Mouse (Mus musculus) hindbrain, embryonic 16.5 days (tissue): Measurements from ENCODE around the gene BC035947. TPM values are rescaled to one million over a fixed set of nuclear protein-coding genes. Genes with fewer than 3 reads are reported as not detected.
"Not testable (repeated sequence)": the region's sequence is repeated elsewhere in the genome, so short reads cannot be mapped to it uniquely, and the experiment has no call there.

Source experiments
- ATAC-seq: fragments of 200-750 bp; cut with Nextera tagmentation; 2 replicates; pipeline ENCODE4 v1.8.0; 2017; ENCODE audit warnings: moderate TSS enrichment, moderate library complexity
- H3K27ac ChIP-seq: fragments of 300-500 bp; sonication (generic); 2 replicates; pipeline ENCODE4 v1.5.1; 2014; ENCODE audit warnings: low read depth, mild to moderate bottlenecking, control low read depth, low read length, moderate library complexity
- H3K27me3 ChIP-seq: fragments of 300-500 bp; sonication (generic); replicated peaks from 2 replicates; pipeline ENCODE4 v1.6.1; 2014; ENCODE audit warnings: low read length; ENCODE audit not compliant: control insufficient read depth, insufficient read depth
- H3K36me3 ChIP-seq: fragments of 300-500 bp; sonication (generic); 2 replicates; pipeline ENCODE4 v1.6.1; 2014; ENCODE audit warnings: mild to moderate bottlenecking, low read length, moderate library complexity, mixed read lengths; ENCODE audit not compliant: control insufficient read depth, insufficient read depth
- H3K4me1 ChIP-seq: fragments of 300-500 bp; sonication (generic); 2 replicates; pipeline ENCODE4 v1.6.1; 2014; ENCODE audit warnings: low read depth, low read length; ENCODE audit not compliant: control insufficient read depth, insufficient read depth
- H3K4me2 ChIP-seq: fragments of 300-500 bp; sonication (generic); 2 replicates; pipeline ENCODE4 v1.6.1; 2014; ENCODE audit warnings: mild to moderate bottlenecking, low read length, control low read depth, moderate library complexity
- H3K4me3 ChIP-seq: fragments of 300-500 bp; sonication (generic); 2 replicates; pipeline ENCODE4 v1.5.1; 2014; ENCODE audit warnings: mild to moderate bottlenecking, low read length, control low read depth, moderate library complexity
- H3K9ac ChIP-seq: fragments of 300-500 bp; sonication (generic); 2 replicates; pipeline ENCODE4 v1.6.1; 2014; ENCODE audit warnings: low read depth, mild to moderate bottlenecking, control low read depth, low read length, moderate library complexity
- H3K9me3 ChIP-seq: fragments of 300-500 bp; sonication (generic); 2 replicates; pipeline ENCODE4 v1.6.1; 2014; ENCODE audit warnings: mild to moderate bottlenecking, low read length, moderate library complexity; ENCODE audit not compliant: control insufficient read depth
- WGBS: fragments of 180-500 bp; shearing (Covaris S2); extraction: QIAGEN DNeasy Blood & Tissue Kit; methylation state at CpG from one replicate; pipeline ENCODE4 v1.1.7; 2014; 5-methylcytosine and 5-hydroxymethylcytosine counted together
- polyA plus RNA-seq: library from polyadenylated mRNA; unstranded; fragments of >200 nt; fragmentation: Nextera tagmentation; extraction: Ambion mirVana; gene quantifications from 2 replicates; pipeline ENCODE4 v1.2.1, GENCODE M21; 2015

BC035947 gene
- polyA plus RNA-seq, 1 experiment from 2014 or later, result 1.2 TPM

DNA sequence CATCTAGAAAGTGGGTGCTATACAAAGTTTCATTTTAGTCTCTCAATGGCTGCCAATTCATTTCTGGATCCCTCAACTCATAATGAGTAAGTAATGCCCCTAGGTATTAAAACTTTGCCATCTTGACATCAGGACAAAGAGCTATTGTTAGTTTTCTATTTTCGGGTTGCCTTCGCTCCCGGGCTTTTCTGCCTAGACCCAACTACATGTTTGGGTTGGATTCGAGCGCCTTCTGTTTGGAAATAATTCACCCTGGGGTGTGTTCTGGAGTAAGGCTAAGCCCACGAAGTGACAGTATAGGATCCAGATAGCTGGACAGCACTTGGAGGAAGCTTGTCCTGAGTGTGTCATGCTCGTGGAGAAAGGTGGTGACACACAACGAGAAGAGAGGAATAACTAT, 798 bp upstream of the BC035947 start:
- ATAC-seq, result no peak
- no peak overlapping the region for H3K9ac ChIP-seq
- H3K9me3 ChIP-seq, result no peaks in the 10 kb centered on the region
- no peak overlapping the region for H3K4me3 ChIP-seq
- H3K27ac ChIP-seq, result no peak overlapping the region
- 84% methylated on average over 8 of the region's 8 CpGs for WGBS
- no peaks in the 10 kb centered on the region for H3K36me3 ChIP-seq
- no peak overlapping the region for H3K4me2 ChIP-seq
- H3K27me3 ChIP-seq, result no peaks in the 10 kb centered on the region
- H3K4me1 ChIP-seq, result no peaks in the 10 kb centered on the region; the same call in 1 of the 2 replicates

DNA sequence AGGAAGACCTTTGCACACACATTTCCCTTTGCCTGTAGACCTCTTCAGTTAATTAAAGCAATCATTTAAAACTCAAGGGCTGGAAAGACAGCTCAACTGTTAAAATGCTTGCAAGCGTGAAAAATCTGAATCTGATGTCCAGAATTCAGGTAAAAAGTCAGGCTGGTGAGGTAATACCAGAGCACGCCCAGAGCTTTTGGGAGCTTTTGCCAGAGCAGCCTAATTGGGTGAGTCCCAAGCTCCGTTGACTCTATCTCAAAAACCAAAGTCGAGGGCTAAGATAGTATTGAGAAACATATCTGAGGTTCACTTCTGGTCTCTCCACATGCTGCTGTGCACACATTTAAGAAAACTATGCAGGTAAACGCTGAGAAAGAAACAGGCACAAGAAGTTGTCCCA, 1.1 kb downstream of the BC035947 start, which contains the start of gene Mogat1:
TSS of gene Mogat1 (plus strand) at position 130 of the 400 bp plus-strand sequence.
- Histone ChIP-seq H3K27me3 (no peaks in the 10 kb centered on the region), H3K27ac (no peak within 1 kb of the TSS), H3K9ac (peak within 1 kb of the TSS; percentile 47), H3K4me3 (peak within 1 kb of the TSS; percentile 34), H3K4me2 (peak within 1 kb of the TSS; percentile 55), H3K9me3 (no peaks in the 10 kb centered on the region), H3K36me3 (no peaks in the 10 kb centered on the region), H3K4me1 (no peaks in the 10 kb centered on the region; the same call in 1 of the 2 replicates)
- 70% methylated on average over 5 of the region's 5 CpGs for WGBS
- ATAC-seq, result no peak

DNA sequence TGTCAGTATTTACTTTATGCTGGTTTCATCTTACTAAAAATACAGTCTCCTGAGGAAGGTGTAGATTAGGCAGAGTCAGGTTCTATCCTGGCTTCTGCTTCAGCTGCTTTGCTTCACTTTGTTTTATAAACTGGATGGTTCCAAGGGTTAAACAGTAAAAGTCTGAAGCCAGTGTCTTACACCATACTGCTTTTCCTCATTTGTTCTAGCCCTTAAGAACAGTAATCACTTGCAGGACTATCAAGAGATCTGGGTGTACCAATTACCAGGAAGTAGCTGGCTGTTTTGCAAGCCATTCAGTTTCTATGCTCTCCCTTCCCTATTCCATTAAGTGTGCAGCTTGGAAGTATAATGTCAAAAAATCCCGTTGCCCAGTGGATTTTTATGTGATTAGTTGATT, 4.8 kb downstream of the BC035947 start:
- Histone ChIP-seq H3K9ac (no peak overlapping the region), H3K9me3 (peaks cover 3% of the 10 kb centered on the region; the same call in 1 of the 2 replicates), H3K36me3 (no peaks in the 10 kb centered on the region), H3K27ac (no peak overlapping the region), H3K27me3 (no peaks in the 10 kb centered on the region), H3K4me1 (no peaks in the 10 kb centered on the region; the same call in 1 of the 2 replicates), H3K4me3 (no peak overlapping the region), H3K4me2 (no peak overlapping the region)
- WGBS, result 61% methylated on average over 1 of the region's 1 CpGs
- no peak for ATAC-seq

DNA sequence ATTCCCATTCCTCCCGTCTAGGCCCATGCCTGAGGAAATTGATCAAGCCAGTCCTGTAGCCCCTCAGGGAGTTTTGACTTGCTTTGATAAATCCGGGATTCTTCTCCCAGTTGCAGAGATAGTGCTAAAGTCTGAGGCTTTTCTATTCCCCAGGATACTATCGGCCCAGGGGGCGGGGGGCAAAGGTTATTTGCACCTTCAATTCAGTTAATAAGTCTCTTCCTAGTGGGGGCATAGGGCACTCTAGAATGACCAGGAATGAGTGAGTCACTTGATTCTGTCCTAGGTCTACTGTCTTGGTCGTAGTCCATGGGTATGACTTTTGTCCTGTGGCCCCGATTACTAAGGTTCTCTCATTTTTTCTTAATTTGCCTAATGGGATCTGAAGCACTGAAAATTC, 9.4 kb downstream of the BC035947 start:
- Histone ChIP-seq H3K27me3 (no peaks in the 10 kb centered on the region), H3K4me1 (no peaks in the 10 kb centered on the region), H3K4me2 (no peak overlapping the region), H3K4me3 (no peak overlapping the region), H3K9me3 (peaks cover 3% of the 10 kb centered on the region; the same call in 1 of the 2 replicates), H3K9ac (no peak overlapping the region), H3K27ac (no peak overlapping the region), H3K36me3 (no peaks in the 10 kb centered on the region)
- 94% methylated on average over 6 of the region's 6 CpGs for WGBS
- ATAC-seq, result no peak

DNA sequence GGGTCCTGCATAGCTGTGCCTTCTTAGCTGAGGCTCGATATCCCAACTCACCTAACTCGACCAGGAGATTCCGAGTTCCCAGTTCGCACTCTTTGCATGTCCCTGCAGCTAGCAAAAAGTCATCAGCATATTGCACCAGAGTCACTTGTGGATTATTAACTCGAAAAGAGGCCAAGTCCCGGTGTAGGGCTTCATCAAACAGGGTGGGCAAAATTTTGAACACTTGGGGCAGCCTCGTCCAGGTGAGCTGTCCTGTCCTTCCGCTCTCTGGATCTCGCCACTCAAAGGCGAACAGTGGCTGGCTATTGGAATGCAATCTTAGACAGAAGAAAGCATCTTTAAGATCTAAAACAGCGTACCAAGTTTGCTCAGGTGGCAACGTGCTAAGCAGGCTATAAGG, 10.1 kb downstream of the BC035947 start:
- H3K36me3 ChIP-seq, H3K4me3 ChIP-seq, H3K27ac ChIP-seq, H3K4me2 ChIP-seq, H3K9me3 ChIP-seq, H3K27me3 ChIP-seq, H3K4me1 ChIP-seq, H3K9ac ChIP-seq, ATAC-seq: not testable (repeated sequence)
- 93% methylated on average over 12 of the region's 12 CpGs for WGBS

DNA sequence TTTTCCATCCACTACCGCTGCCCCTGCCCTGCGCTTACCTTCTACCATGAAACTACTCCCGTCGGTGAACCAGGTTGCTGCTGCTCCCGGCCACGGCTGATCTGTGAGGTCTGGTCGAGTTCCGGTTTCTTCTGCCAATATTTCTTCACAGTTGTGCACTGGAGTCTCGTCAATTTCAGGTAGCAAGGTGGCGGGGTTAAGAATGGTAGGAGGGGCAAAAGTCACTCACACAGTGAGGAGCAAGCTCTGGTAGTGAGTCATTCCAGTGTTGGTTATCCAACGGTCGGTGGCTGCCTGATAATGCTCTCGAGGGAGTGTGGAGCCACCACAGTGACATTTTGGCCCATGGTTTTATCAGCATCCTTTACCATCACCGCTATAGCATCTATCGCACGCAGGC, 10.9 kb downstream of the BC035947 start:
- WGBS, result 92% methylated on average over 16 of the region's 16 CpGs
- no peak overlapping the region for H3K9ac ChIP-seq
- no peaks in the 10 kb centered on the region for H3K4me1 ChIP-seq
- no peak for ATAC-seq
- H3K9me3 ChIP-seq, result peaks cover 3% of the 10 kb centered on the region; the same call in 1 of the 2 replicates
- H3K27me3 ChIP-seq, result no peaks in the 10 kb centered on the region
- no peak overlapping the region for H3K4me2 ChIP-seq
- no peaks in the 10 kb centered on the region for H3K36me3 ChIP-seq
- H3K27ac ChIP-seq, result no peak overlapping the region
- H3K4me3 ChIP-seq, result no peak overlapping the region

DNA sequence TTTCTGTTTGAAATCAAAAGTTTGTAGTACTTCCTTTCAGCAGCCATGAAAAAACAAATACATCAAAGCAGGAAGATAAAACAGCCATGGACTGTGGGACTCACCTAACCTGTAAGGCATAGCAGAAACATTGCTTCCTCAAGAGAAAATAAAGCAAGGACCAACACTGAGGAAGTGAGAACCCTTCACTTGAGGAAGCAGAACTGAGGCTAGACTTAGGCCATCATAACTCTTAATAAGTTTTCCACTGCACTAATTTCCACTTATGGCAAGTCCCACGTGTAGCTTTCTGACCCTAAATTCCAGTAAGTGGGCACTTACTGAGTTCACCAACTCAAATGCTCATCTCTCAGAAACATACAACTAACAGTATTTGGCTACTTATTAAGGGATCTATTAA, 21.8 kb downstream of the BC035947 start:
- Histone ChIP-seq H3K9me3 (no peaks in the 10 kb centered on the region), H3K4me1 (peaks cover 19% of the 10 kb centered on the region), H3K4me3 (no peak overlapping the region), H3K27ac (no peak overlapping the region), H3K36me3 (no peaks in the 10 kb centered on the region), H3K9ac (no peak overlapping the region), H3K4me2 (no peak overlapping the region), H3K27me3 (no peaks in the 10 kb centered on the region)
- no peak for ATAC-seq
- 76% methylated on average over 1 of the region's 1 CpGs for WGBS

DNA sequence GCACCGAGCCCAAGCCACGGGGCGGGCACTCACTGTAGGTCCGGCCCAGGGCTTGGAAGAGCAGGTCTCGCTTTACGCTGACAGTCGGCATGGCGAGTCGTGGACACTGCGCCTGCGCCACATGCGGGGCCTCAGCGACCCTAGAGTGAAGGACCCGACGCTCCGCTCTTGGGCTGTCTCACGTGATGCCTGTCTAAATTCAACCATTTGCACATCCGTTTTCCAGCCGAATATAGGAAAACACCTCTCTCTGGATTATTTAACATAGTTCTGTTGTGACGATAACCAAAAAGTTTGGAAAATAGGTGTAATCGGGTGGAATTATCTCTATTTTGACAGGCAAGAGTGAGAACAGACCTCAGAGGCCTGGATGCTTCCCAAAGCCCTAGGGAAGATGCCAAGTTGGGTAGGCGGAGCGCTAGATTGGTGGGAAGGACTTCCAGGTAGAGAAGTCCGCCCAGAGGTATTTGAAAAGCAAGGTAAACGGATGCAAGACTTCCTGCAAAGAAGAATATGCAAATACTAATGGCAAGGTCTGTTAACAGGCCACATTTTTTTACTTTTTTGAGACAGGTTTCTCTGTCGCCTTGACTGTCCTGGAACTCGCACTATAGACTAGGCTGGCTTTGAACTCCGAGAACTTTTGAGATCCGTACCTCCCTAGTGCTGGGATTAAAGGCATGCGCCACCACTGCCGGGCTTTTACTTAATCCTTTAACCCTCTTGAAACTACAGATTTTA, 23.0 kb downstream of the BC035947 start, which contains the start of gene Farsb:
TSS of gene Farsb (minus strand) at position 146 of the 741 bp plus-strand sequence.
- Histone ChIP-seq H3K9me3 (no peaks in the 10 kb centered on the region), H3K9ac (peak within 1 kb of the TSS; percentile 83), H3K27me3 (no peaks in the 10 kb centered on the region), H3K36me3 (no peaks in the 10 kb centered on the region), H3K4me3 (peak within 1 kb of the TSS; percentile 69), H3K4me1 (peaks cover 19% of the 10 kb centered on the region), H3K27ac (peak within 1 kb of the TSS; percentile 71), H3K4me2 (peak within 1 kb of the TSS; percentile 64)
- under 1% methylated on average over 31 of the region's 31 CpGs for whole genome bisulfite sequencing
- ATAC-seq, result peak; percentile 98

DNA sequence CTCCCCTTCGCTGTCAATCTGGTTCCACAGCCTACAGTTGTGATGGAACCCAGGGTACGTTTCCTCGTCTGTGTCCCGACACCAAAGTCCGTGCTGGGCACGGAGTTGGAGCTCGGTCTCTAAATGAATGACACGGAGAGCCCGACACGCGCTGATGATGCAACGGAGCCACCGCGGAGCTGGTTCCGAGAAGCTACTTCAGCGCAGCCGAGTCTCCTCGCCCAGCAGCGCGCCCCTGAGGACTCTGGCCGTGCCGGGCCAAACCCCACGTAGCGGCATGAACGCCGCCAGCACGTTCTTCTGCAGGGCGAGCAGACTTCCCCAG, 23.6 kb downstream of the BC035947 start:
- H3K9ac ChIP-seq, result peak overlapping the region; percentile 83
- no peaks in the 10 kb centered on the region for H3K27me3 ChIP-seq
- no peaks in the 10 kb centered on the region for H3K36me3 ChIP-seq
- peak overlapping the region; percentile 64 for H3K4me2 ChIP-seq
- ATAC-seq, result no peak; the same call in 1 of the 2 replicates
- WGBS, result 0% methylated on average over 28 of the region's 28 CpGs
- H3K4me3 ChIP-seq, result peak overlapping the region; percentile 69
- no peaks in the 10 kb centered on the region for H3K9me3 ChIP-seq
- peaks cover 19% of the 10 kb centered on the region for H3K4me1 ChIP-seq
- peak overlapping the region; percentile 71 for H3K27ac ChIP-seq
